Mouse (Mus musculus): ENCODE results near the gene Kcnh7. TPM values are rescaled to one million over a fixed set of nuclear protein-coding genes. Genes with fewer than 3 reads are reported as not detected.

The Kcnh7 gene
- polyA plus RNA-seq, 1 experiment = 7.5 TPM

DNA sequence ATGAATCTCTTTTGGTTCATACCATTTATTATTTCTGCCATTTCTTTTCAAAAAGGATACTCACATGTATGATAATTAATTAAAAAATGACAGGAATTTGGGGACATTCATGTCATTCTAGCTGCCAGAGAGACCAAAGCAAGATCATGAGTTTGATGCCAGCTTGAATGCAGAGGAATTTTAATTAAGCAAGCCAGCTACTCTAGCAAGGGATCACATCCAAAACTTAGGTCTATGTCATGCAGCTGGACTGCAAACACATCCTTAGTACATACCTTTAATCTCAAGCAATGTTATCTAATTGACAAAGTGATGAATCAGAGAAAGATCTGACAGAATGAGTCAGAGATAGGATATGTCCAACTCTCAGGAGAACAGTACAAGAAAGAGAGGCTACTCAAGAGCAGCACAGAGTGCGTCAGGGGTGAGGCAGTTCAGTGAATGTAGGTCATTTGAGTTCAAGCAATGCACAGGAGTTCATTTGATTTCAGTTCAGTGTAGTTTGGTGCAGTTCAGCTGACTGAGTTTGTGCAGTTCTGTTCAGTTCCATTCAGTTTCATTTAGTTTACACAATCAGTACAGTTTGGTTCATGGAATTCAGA is 248.7 kb downstream of the Kcnh7 start:
- DNase-seq (ENCODE audit: low read depth) = no peak
- TF ChIP-seq POLR2A (IDR thresholded peaks at IDR 0.05; ENCODE audit: borderline replicate concordance, extremely low read depth, insufficient read depth, insufficient read length, poor library complexity, severe bottlenecking) = no peak
- TF ChIP-seq CTCF (IDR thresholded peaks at IDR 0.05; ENCODE audit: borderline replicate concordance, extremely low read depth, insufficient read depth, insufficient read length) = no peak

DNA sequence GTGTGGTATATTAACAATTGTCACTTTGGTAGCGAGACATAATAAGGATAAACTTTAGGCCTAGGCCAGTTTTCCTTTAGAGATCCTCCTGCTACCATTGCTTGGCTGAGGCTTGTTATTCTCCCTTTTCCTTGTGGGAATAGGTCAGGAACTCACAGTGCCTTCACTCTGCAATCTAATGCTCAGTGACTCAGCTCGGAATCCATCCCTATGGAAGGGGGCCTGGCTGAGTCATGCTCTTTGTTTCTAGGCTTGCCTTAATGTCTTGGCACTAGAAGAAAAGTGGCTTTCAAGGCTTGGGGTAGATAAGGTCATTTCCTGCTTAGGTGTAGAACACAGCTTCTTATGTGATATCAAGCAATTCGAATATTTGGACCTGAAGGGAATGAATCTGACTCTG is 255.6 kb downstream of the Kcnh7 start:
- DNase-seq (ENCODE audit: low read depth) = no peak
- TF ChIP-seq CTCF (IDR thresholded peaks at IDR 0.05; ENCODE audit: borderline replicate concordance, extremely low read depth, insufficient read depth, insufficient read length) = no peak
- TF ChIP-seq POLR2A (IDR thresholded peaks at IDR 0.05; ENCODE audit: borderline replicate concordance, extremely low read depth, insufficient read depth, insufficient read length, poor library complexity, severe bottlenecking) = no peak

DNA sequence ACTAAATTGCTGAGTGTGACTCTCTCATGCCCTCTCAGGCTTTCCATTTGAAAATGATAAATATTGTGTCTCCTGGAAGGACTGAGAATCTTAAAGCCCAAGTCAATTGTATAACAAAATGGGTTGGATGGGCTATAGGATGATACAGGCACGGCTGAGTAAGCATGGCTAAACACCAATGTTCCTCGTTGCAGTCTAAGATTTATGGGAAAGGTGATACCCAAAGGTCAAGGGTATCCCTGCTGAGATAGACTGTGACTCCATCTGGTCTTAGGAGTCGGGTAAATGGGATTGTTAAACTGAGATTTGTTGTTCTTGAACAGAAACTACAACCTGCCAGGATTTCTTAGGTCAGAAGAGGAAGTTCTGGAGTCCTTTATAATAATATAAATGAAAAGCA is 256.0 kb downstream of the Kcnh7 start:
- DNase-seq (ENCODE audit: low read depth) = no peak
- TF ChIP-seq CTCF (IDR thresholded peaks at IDR 0.05; ENCODE audit: borderline replicate concordance, extremely low read depth, insufficient read depth, insufficient read length) (no peak), POLR2A (IDR thresholded peaks at IDR 0.05; ENCODE audit: borderline replicate concordance, extremely low read depth, insufficient read depth, insufficient read length, poor library complexity, severe bottlenecking) (no peak)

DNA sequence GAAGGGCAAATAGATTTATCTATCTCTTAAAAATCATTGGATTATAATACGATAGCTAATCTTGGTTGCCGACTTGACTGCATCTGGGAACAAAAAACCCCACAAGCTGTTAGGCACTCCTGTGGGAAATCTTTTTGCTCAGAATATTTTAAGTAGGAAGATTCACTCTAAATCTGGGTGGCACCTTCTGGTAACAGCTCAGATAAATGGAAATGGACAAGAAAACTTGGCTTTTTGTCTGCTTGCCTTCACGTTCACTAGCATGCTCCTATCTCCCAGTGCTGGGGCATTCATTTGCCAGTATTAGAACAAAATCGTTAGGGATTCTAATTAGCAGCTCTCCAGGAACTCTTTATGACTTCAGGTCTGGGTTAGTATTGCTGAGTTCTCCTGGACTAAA is 260.3 kb downstream of the Kcnh7 start:
- no peak for DNase-seq (ENCODE audit: low read depth)
- no peak for TF ChIP-seq POLR2A (IDR thresholded peaks at IDR 0.05; ENCODE audit: borderline replicate concordance, extremely low read depth, insufficient read depth, insufficient read length, poor library complexity, severe bottlenecking)
- no peak for TF ChIP-seq CTCF (IDR thresholded peaks at IDR 0.05; ENCODE audit: borderline replicate concordance, extremely low read depth, insufficient read depth, insufficient read length)

DNA sequence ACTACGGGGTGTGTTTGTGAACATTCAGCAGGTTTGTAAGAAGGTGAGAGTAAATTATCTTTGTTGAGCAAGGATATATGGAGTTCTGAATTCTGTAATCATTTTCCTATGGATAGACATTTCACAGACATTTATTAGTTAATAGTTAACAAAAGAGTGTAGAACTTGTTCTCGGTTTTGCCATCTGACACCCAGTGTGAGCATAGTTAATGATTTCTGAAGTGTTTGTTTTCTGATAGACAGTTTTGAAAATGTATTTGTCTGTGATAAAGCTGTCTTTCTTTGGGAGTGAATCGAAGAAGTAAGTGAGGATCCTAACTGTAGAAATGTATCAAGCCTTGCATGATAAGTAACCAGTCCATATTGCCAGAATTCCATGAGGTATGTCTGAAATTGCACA is 276.4 kb downstream of the Kcnh7 start:
- no peak for DNase-seq (ENCODE audit: low read depth)
- no peak for TF ChIP-seq CTCF (IDR thresholded peaks at IDR 0.05; ENCODE audit: borderline replicate concordance, extremely low read depth, insufficient read depth, insufficient read length)

DNA sequence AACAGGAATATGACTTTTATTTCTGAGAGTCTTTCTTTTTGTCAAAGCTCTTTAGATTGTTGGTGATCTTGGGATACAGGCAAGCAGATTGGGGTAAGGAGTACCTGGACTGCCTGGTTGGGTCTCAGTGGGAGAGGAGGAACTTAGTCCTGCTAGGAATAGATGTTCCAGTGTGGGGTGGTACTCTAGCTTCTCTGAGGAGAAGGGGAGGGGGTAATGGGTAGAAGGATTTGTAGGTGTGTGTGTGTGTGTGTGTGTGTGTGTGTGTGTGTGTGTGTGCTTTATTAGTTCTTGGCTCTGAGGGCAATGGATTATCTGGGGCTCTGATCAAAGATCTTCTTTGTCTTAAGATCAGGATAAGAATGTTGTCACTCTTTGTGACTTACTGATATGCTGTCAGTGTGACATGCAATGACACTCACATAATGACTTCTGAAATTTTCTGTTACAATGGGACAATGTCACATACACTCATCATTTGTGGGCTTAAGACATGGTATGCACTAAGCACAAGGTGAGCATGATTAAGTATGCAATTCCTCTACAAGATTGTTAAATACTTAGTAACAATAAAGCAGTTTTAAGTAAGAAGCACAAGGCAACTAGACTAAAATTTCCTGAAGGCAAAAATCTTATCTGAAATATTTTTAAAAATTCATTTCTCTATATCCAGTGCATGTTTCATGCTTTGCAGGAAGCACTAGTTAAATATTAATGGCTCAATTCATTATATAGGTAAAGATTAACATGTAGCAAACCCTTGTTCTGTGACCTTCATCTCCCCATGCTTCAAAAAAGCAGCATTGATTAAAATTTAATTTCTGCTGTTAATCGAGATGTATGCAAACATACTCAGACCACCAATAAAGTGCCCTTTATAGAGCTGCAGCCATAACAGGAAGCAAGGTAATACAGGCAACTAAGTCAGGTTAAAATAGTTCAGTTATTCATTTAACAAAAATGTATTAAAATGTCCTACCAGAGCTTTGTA is 281.4 kb downstream of the Kcnh7 start:
- TF ChIP-seq CTCF (IDR thresholded peaks at IDR 0.05; ENCODE audit: borderline replicate concordance, extremely low read depth, insufficient read depth, insufficient read length) (no peak), POLR2A (IDR thresholded peaks at IDR 0.05; ENCODE audit: borderline replicate concordance, extremely low read depth, insufficient read depth, insufficient read length, poor library complexity, severe bottlenecking) (no peak)
- no peak for DNase-seq (ENCODE audit: low read depth)

DNA sequence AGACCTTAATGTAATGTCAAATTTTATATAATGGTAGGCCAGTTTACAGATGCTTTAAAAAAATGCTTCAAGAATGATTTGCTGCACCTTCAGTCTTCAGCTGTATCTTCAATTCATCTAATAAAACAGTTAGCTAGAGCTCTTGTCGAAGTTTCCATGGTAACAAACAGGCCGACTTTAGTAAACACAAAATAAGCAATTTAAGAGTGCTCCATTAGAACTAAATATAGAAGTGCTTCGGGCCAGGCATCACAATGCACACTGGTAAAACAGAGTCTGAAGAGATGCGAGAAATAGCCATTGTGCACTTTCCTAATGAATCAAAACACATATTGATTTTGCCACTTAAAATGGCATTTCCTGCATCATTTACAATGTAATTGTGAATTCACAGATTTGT is 305.3 kb downstream of the Kcnh7 start:
- no peak for TF ChIP-seq CTCF (IDR thresholded peaks at IDR 0.05; ENCODE audit: borderline replicate concordance, extremely low read depth, insufficient read depth, insufficient read length)
- TF ChIP-seq POLR2A (IDR thresholded peaks at IDR 0.05; ENCODE audit: borderline replicate concordance, extremely low read depth, insufficient read depth, insufficient read length, poor library complexity, severe bottlenecking) = no peak
- DNase-seq (ENCODE audit: low read depth) = peak; percentile 64

DNA sequence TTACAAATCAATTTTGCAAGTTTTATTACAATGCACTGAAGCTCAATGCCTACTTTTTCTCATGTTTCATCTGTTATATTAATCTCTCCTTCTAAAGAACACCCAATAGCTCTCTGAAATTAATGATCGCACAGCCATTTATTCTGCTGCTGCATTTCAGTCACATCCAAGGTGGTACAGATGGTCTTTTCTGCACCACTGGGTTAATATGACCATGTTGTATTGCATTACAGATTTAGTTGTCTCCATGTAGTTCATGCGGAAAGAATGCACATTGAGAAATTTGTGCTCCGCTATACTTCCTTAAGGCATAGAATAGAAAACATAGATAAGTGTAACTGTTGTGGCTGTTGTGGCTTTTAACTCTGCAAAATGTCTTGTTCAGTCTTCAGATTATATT is 328.7 kb downstream of the Kcnh7 start:
- TF ChIP-seq CTCF (IDR thresholded peaks at IDR 0.05; ENCODE audit: borderline replicate concordance, extremely low read depth, insufficient read depth, insufficient read length) (no peak), POLR2A (IDR thresholded peaks at IDR 0.05; ENCODE audit: borderline replicate concordance, extremely low read depth, insufficient read depth, insufficient read length, poor library complexity, severe bottlenecking) (no peak)
- DNase-seq (ENCODE audit: low read depth) = peak; percentile 63

DNA sequence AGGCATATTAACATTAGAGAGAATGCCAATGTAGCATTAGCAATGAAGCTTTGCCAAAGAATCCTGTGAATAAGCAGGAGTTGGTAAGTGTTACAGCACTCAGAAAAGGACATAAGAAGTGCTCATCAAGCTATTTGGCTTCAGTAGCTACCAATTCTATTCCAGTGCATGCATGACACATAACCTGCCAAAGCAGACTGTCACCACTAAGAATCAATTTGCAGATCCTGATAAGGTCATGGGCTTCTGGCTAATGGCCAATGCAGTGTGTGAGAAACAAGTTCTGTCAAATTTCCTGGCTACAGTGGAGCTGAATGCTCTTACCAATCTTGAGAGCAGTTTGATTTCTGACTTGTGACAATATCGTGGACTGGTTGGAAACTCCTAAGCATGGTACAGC is 341.5 kb downstream of the Kcnh7 start:
- DNase-seq (ENCODE audit: low read depth) = peak; percentile 75
- TF ChIP-seq POLR2A (IDR thresholded peaks at IDR 0.05; ENCODE audit: borderline replicate concordance, extremely low read depth, insufficient read depth, insufficient read length, poor library complexity, severe bottlenecking) (no peak), CTCF (IDR thresholded peaks at IDR 0.05; ENCODE audit: borderline replicate concordance, extremely low read depth, insufficient read depth, insufficient read length) (no peak)

DNA sequence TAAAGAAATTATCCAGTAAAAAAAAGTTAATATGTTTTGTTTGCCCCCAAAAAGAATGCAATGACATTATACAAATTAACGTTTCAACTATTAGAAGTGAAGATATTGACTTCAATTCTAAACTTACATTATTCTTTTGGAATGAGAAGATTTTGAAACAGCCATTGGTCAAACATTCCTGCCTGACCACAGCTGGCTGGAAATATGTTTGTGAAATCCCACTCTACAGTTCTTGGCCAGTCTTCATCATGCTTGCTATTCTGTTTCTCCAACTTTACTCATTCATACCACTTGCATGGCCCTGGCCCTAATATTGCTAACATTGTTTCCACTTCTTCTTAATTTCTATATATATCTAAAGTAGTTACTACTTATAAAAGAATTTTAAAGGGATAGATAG is 349.8 kb downstream of the Kcnh7 start:
- no peak for DNase-seq (ENCODE audit: low read depth)
- TF ChIP-seq POLR2A (IDR thresholded peaks at IDR 0.05; ENCODE audit: borderline replicate concordance, extremely low read depth, insufficient read depth, insufficient read length, poor library complexity, severe bottlenecking) (no peak), CTCF (IDR thresholded peaks at IDR 0.05; ENCODE audit: borderline replicate concordance, extremely low read depth, insufficient read depth, insufficient read length) (no peak)

DNA sequence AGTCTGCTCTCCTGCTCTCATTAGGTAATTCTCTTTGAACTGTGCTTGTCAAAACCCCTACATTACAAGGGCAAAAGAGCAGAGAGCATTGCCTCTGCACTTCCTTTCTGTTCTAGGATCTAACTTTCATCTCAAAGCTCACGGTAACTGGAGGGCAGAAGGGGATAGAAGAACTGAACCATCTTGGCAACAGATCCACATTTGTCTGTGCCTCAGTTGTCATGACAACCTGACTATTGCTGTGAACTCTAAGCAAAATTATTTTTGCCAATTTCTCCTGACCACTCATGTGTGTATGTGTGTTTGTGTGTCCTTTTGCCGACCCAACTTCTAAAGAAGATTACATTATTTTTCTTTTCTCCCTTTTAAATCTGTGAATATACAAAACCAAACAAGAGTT is 364.9 kb downstream of the Kcnh7 start:
- DNase-seq (ENCODE audit: low read depth) = peak; percentile 73
- no peak for TF ChIP-seq POLR2A (IDR thresholded peaks at IDR 0.05; ENCODE audit: borderline replicate concordance, extremely low read depth, insufficient read depth, insufficient read length, poor library complexity, severe bottlenecking)
- no peak for TF ChIP-seq CTCF (IDR thresholded peaks at IDR 0.05; ENCODE audit: borderline replicate concordance, extremely low read depth, insufficient read depth, insufficient read length)

DNA sequence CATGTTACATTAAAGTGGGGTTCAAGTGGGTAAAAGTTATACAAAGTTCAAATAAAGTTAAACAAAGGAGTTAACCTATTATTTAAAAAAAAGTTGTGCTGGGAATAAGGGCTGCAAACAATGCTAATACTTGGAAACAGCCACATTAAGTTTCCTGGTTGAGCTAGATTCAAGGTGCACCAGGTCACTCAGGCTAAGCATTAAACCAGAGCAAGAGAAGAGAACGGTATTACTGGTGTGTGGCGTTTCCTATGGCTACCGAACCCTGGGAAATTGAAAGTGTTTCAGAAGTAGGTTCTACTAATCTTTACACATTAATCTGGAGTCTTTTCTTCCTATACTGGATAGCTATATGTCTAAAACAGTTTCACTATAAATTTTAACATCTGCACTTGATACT is 368.1 kb downstream of the Kcnh7 start:
- TF ChIP-seq POLR2A (IDR thresholded peaks at IDR 0.05; ENCODE audit: borderline replicate concordance, extremely low read depth, insufficient read depth, insufficient read length, poor library complexity, severe bottlenecking) = no peak
- no peak for TF ChIP-seq CTCF (IDR thresholded peaks at IDR 0.05; ENCODE audit: borderline replicate concordance, extremely low read depth, insufficient read depth, insufficient read length)
- DNase-seq (ENCODE audit: low read depth) = no peak

Data from brain, embryonic 14.5 days (tissue).